Mouse (Mus musculus): ENCODE measurements at regions not wholly inside any gene's neighbourhood (a gene's known extent, or its start where the extent isn't known, plus 50 kb on each side); places are given as distances from the start of the nearest gene placed in this dataset.
A peak's percentile ranks its signal among the peaks of the same experiment; 100 is the strongest.

DNA sequence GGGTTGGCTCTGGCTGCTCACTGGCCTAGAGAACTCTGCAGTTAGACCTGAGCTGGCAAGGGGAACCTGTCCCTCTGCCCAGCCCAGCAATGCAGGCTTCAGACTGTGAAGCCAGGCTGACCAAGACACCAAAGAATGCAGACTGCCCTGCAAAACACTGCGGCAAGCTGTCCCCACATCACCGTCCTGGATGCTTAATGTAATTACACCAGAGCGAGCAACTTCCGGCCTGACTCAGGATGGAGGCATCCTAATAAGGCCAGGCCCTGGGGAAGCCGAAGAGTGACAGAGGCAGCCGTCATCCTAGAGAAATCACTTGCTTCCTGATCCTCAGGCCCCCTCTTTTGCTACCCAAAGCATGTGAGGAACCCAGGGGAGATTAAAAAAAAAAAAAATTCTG, 230.7 kb downstream of the Bcor start:
- no peak overlapping the region for H3K4me2 ChIP-seq
- H3K4me3 ChIP-seq = no peak overlapping the region
- 40% methylated on average over 6 of the region's 6 CpGs for WGBS
- no peaks in the 10 kb centered on the region for H3K36me3 ChIP-seq
- ATAC-seq (ENCODE audit: low FRiP score) = no peak
- no peak overlapping the region for H3K27ac ChIP-seq
- 0 out of 2 replicates have a peak, but pooled peaks cover 7% of the 10 kb centered on the region for H3K4me1 ChIP-seq (replicated peaks)
- H3K27me3 ChIP-seq = peaks cover 42% of the 10 kb centered on the region; the same call in 1 of the 2 replicates
- no peaks in the 10 kb centered on the region for H3K9me3 ChIP-seq
- H3K9ac ChIP-seq = no peak overlapping the region

DNA sequence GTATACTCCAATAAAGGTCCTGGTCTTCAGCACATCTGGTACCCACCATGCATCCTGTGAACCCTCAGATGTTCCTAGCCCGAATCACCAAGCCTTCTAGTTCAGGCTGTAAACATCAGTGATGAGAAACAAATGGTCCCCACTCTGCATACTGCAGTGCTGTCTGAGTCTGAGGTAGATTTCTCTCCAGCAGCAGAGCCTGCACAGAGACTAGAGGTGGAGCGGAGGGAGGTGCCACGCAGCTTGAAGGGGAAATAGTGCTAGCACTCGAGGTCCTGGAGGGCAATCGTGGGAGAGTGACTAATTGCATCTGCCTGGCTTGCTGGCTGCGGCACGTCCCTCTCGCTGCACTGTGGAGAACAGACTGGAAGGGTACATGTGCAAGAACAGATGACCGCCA, 228.7 kb downstream of the Bcor start:
- no peak overlapping the region for H3K4me2 ChIP-seq
- no peak overlapping the region for H3K9ac ChIP-seq
- peaks cover 43% of the 10 kb centered on the region; the same call in 1 of the 2 replicates for H3K27me3 ChIP-seq
- H3K9me3 ChIP-seq = no peaks in the 10 kb centered on the region
- no peak for ATAC-seq (ENCODE audit: low FRiP score)
- no peak overlapping the region for H3K27ac ChIP-seq
- H3K4me1 ChIP-seq (replicated peaks) = 0 out of 2 replicates have a peak, but pooled peaks cover 7% of the 10 kb centered on the region
- no peak overlapping the region for H3K4me3 ChIP-seq
- no peaks in the 10 kb centered on the region for H3K36me3 ChIP-seq
- WGBS = 49% methylated on average over 9 of the region's 9 CpGs

GRCm38 (mm10) chrX:11935337-11935736, 224.8 kb downstream of the Bcor start:
- ATAC-seq (ENCODE audit: low FRiP score) = no peak
- H3K9me3 ChIP-seq = no peaks in the 10 kb centered on the region
- H3K36me3 ChIP-seq = no peaks in the 10 kb centered on the region

DNA sequence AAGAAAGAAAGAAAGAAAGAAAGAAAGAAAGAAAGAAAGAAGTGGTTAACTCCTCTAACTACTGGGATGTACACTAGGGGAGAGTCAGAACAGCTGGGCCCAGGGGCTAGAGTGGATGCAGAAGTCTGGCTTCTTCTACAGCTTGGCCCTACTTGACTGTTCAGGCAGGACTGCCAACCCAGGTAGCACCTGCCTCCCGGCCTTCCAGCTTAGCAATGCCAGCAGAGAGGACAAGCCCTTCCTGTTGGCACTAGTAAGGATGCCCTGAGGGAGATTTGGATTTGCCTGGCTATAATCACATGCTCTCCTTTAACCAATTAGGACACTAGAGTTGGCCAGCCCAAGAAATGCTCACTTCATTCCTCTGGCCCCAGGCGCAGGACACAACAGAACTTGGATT, 219.9 kb downstream of the Bcor start:
- Histone ChIP-seq H3K27ac (no peak overlapping the region), H3K4me3 (no peak overlapping the region), H3K27me3 (0 out of 2 replicates have a peak, but pooled peaks cover 12% of the 10 kb centered on the region), H3K4me1 (replicated peaks) (peaks cover 4% of the 10 kb centered on the region), H3K36me3 (no peaks in the 10 kb centered on the region), H3K9ac (no peak overlapping the region), H3K4me2 (no peak overlapping the region), H3K9me3 (no peaks in the 10 kb centered on the region)
- ATAC-seq (ENCODE audit: low FRiP score) = no peak
- 78% methylated on average over 2 of the region's 2 CpGs for WGBS

More at GRCm38 (mm10) chrX:11935337-11935736, 224.8 kb downstream of the Bcor start:
- Histone ChIP-seq H3K27me3 (peaks cover 25% of the 10 kb centered on the region; the same call in 1 of the 2 replicates), H3K4me2 (no peak overlapping the region), H3K27ac (no peak overlapping the region), H3K4me3 (no peak overlapping the region), H3K9ac (no peak overlapping the region), H3K4me1 (replicated peaks) (no peaks in the 10 kb centered on the region)
- WGBS = 54% methylated on average over 5 of the region's 5 CpGs

DNA sequence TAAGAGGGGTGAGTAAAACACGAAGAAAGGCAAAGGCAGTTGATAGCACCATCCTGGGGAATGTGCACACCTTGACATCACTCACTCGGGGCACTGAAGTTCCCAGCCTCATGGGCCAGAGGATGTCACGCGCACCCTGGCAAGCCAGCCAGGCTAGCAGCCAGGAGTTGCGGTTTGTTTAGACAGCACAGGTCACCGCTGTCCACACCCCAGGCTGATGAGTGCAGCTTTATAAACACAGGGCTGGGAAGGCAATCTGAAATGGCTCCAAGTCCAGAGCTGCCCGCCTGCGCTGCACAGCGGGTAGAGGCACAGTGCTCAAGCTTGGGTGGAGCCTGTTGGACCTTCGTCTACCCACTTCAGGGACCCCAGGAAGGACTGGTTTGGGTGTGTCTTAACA, 216.8 kb downstream of the Bcor start:
- Histone ChIP-seq H3K9ac (no peak overlapping the region), H3K27ac (no peak overlapping the region), H3K36me3 (no peaks in the 10 kb centered on the region), H3K27me3 (peaks cover 16% of the 10 kb centered on the region; the same call in 1 of the 2 replicates), H3K9me3 (no peaks in the 10 kb centered on the region), H3K4me1 (replicated peaks) (peaks cover 4% of the 10 kb centered on the region), H3K4me3 (no peak overlapping the region), H3K4me2 (no peak overlapping the region)
- WGBS = 77% methylated on average over 10 of the region's 10 CpGs
- no peak for ATAC-seq (ENCODE audit: low FRiP score)

- WGBS = 30% methylated on average over 6 of the region's 6 CpGs
- 0 out of 2 replicates have a peak, but pooled peaks have one; percentile 54 for ATAC-seq (ENCODE audit: low FRiP score)
- H3K4me2 ChIP-seq = no peak overlapping the region
- no peak overlapping the region for H3K4me3 ChIP-seq
- H3K9ac ChIP-seq = no peak overlapping the region
- H3K27me3 ChIP-seq = peaks cover 20% of the 10 kb centered on the region; the same call in 1 of the 2 replicates
- no peaks in the 10 kb centered on the region for H3K36me3 ChIP-seq
- H3K9me3 ChIP-seq = no peaks in the 10 kb centered on the region
- peaks cover 4% of the 10 kb centered on the region for H3K4me1 ChIP-seq (replicated peaks)
- H3K27ac ChIP-seq = peak overlapping the region; percentile 23
Observed at GRCm38 (mm10) chrX:11944574-11944973, 215.6 kb downstream of the Bcor start.

- peak overlapping the region; percentile 23 for H3K27ac ChIP-seq
- no peak overlapping the region for H3K4me3 ChIP-seq
- peaks cover 4% of the 10 kb centered on the region for H3K4me1 ChIP-seq (replicated peaks)
- ATAC-seq (ENCODE audit: low FRiP score) = 0 out of 2 replicates have a peak, but pooled peaks have one; percentile 17
- H3K9me3 ChIP-seq = no peaks in the 10 kb centered on the region
- no peak overlapping the region for H3K9ac ChIP-seq
- H3K4me2 ChIP-seq = no peak overlapping the region
- no peaks in the 10 kb centered on the region for H3K36me3 ChIP-seq
- WGBS = 25% methylated on average over 1 of the region's 1 CpGs
- H3K27me3 ChIP-seq = peaks cover 23% of the 10 kb centered on the region; the same call in 1 of the 2 replicates
Observed at GRCm38 (mm10) chrX:11945280-11945679, 214.9 kb downstream of the Bcor start.

- 37% methylated on average over 2 of the region's 2 CpGs for WGBS
Observed at GRCm38 (mm10) chrX:11952193-11952592, 208.0 kb downstream of the Bcor start.

DNA sequence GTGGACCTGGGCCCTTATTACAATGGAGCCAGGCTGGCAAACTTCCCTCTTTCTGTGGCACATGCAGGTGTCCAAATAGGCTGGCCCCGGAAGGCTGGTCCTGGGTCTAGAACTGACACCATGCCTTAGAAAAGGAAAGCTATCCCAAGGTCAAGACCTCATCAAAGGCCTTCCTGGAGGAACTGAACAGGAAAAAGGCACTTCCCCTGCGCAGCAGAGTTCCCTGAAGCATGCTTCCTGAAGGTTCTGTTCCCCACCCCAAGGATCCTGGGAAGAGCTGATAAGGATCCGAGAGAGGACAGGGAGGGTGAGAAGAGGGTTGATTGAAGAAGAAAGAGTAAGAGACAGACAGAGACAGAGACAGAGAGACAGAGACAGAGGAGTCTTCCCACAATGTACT, 204.0 kb downstream of the Bcor start:
- WGBS = 78% methylated on average over 3 of the region's 3 CpGs
- no peak overlapping the region for H3K9ac ChIP-seq
- no peak overlapping the region for H3K27ac ChIP-seq
- no peaks in the 10 kb centered on the region for H3K36me3 ChIP-seq
- no peak overlapping the region for H3K4me2 ChIP-seq
- H3K9me3 ChIP-seq = 0 out of 2 replicates have a peak, but pooled peaks cover 4% of the 10 kb centered on the region
- 0 out of 2 replicates have a peak, but pooled peaks cover 3% of the 10 kb centered on the region for H3K27me3 ChIP-seq
- H3K4me1 ChIP-seq (replicated peaks) = no peaks in the 10 kb centered on the region
- H3K4me3 ChIP-seq = no peak overlapping the region
- no peak for ATAC-seq (ENCODE audit: low FRiP score)

More at GRCm38 (mm10) chrX:11952193-11952592, 208.0 kb downstream of the Bcor start:
- 0 out of 2 replicates have a peak, but pooled peaks cover 4% of the 10 kb centered on the region for H3K9me3 ChIP-seq
- H3K27me3 ChIP-seq = 0 out of 2 replicates have a peak, but pooled peaks cover 7% of the 10 kb centered on the region
- no peaks in the 10 kb centered on the region for H3K4me1 ChIP-seq (replicated peaks)
- no peak overlapping the region for H3K27ac ChIP-seq
- H3K36me3 ChIP-seq = no peaks in the 10 kb centered on the region
- no peak overlapping the region for H3K4me2 ChIP-seq
- H3K4me3 ChIP-seq = no peak overlapping the region
- H3K9ac ChIP-seq = no peak overlapping the region
- ATAC-seq (ENCODE audit: low FRiP score) = no peak

- whole genome bisulfite sequencing = 39% methylated on average over 6 of the region's 6 CpGs
Observed at GRCm38 (mm10) chrX:11957011-11957410, 203.1 kb downstream of the Bcor start.

DNA sequence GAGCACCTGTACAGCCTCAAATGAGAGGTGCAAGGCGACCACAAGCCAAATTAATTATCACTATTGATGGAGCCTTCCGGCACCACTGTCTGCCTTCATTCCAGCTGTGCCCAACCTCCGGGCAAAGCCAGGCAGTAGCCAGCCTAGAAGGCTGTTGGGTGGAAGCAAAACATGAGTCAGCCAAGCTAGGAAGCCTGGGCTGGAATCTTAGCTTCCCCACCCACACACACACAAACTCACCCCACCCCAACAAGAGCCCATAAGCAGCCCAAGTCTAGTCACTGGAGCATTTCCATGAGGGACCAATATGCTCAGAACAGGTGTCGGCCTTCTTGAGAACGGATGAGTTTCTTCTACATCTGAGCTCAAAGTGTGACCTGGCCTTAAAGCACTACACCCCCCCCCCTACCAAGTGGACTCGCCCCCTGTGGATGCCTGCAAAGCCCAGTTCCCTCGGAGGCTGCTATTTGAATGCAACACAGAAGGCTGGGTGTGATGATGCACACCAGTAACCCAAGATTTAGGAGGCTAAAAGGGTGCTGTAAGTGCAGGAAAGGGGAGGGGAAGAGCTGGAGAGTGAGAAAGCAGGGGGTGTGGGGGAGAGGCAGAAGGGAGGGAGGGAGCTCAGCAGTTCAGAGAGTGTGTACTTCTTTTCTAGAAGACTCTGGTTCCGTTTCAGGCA, 200.1 kb downstream of the Bcor start:
- Histone ChIP-seq H3K9ac (no peak overlapping the region), H3K27ac (no peak overlapping the region), H3K36me3 (no peaks in the 10 kb centered on the region), H3K4me2 (no peak overlapping the region), H3K27me3 (0 out of 2 replicates have a peak, but pooled peaks cover 11% of the 10 kb centered on the region), H3K4me3 (no peak overlapping the region), H3K9me3 (no peaks in the 10 kb centered on the region), H3K4me1 (replicated peaks) (no peaks in the 10 kb centered on the region)
- 69% methylated on average over 8 of the region's 8 CpGs for WGBS
- no peak for ATAC-seq (ENCODE audit: low FRiP score)

More at GRCm38 (mm10) chrX:11957011-11957410, 203.1 kb downstream of the Bcor start:
- H3K27ac ChIP-seq = no peak overlapping the region
- 0 out of 2 replicates have a peak, but pooled peaks cover 4% of the 10 kb centered on the region for H3K9me3 ChIP-seq
- H3K4me3 ChIP-seq = no peak overlapping the region
- no peaks in the 10 kb centered on the region for H3K4me1 ChIP-seq (replicated peaks)
- H3K27me3 ChIP-seq = 0 out of 2 replicates have a peak, but pooled peaks cover 5% of the 10 kb centered on the region
- no peak for ATAC-seq (ENCODE audit: low FRiP score)
- no peaks in the 10 kb centered on the region for H3K36me3 ChIP-seq
- H3K4me2 ChIP-seq = no peak overlapping the region
- no peak overlapping the region for H3K9ac ChIP-seq

DNA sequence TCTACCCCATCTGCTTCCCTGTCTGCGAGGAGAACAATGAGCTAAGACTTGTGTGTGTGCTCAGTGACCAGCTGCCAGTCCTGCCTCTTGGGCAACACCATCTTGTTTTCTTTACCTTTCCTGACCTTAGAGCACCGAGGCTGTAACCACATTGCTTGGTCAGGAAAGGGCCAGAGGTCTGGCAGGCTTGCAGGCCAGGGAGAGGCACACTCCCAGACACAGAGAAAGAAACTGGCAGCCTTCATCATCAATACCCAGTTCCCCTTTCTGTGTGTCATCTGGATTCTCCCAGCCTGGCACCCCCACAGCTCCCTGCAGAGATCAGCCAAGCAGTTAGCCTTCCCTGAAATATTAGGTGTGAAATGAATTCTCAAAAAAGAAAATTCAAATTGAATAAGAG, 198.8 kb downstream of the Bcor start:
- H3K4me1 ChIP-seq (replicated peaks) = no peaks in the 10 kb centered on the region
- no peak overlapping the region for H3K4me3 ChIP-seq
- 31% methylated on average over 2 of the region's 2 CpGs for WGBS
- 0 out of 2 replicates have a peak, but pooled peaks cover 11% of the 10 kb centered on the region for H3K27me3 ChIP-seq
- no peaks in the 10 kb centered on the region for H3K9me3 ChIP-seq
- H3K4me2 ChIP-seq = no peak overlapping the region
- H3K36me3 ChIP-seq = no peaks in the 10 kb centered on the region
- H3K27ac ChIP-seq = no peak overlapping the region
- no peak for ATAC-seq (ENCODE audit: low FRiP score)
- no peak overlapping the region for H3K9ac ChIP-seq
